Mouse (Mus musculus): ENCODE measurements around the gene Akap9. TPM values are rescaled to one million over a fixed set of nuclear protein-coding genes. Genes with fewer than 3 reads are reported as not detected.
"Not testable (repeated sequence)": the region's sequence is repeated elsewhere in the genome, so short reads cannot be mapped to it uniquely, and the experiment has no call there.

The Akap9 gene
- polyA plus RNA-seq, 1 experiment from 2014 or later: 69.8 TPM

- H3K27ac ChIP-seq (ENCODE audit: low read depth, low read length): peak within 1 kb of the TSS; percentile 85
- ATAC-seq (replicated peaks; ENCODE audit: low FRiP score) (peak; percentile 98), DNase-seq (ENCODE audit: low spot score) (peak; percentile 95)
- peaks cover 3% of the 10 kb centered on the region for H3K4me1 ChIP-seq (replicated peaks; ENCODE audit: control insufficient read depth, insufficient read depth, low read length)
- H3K36me3 ChIP-seq (ENCODE audit: control insufficient read depth, insufficient read depth, low read length): peaks cover 20% of the 10 kb centered on the region
- under 1% methylated on average over 59 of the region's 59 CpGs for WGBS
- H3K9ac ChIP-seq (ENCODE audit: low read depth, low read length): peak within 1 kb of the TSS; percentile 72
- H3K9me3 ChIP-seq (ENCODE audit: control insufficient read depth, low read length): no peaks in the 10 kb centered on the region; the same call in 1 of the 2 replicates
- H3K4me3 ChIP-seq (ENCODE audit: low read depth, low read length): peak within 1 kb of the TSS; percentile 86
- no peaks in the 10 kb centered on the region for H3K27me3 ChIP-seq (replicated peaks; ENCODE audit: control insufficient read depth, insufficient read depth, low read length)
- H3K4me2 ChIP-seq: peak within 1 kb of the TSS; percentile 80
Observed at GRCm38 (mm10) chr5:4104341-4105040, 176.6 kb downstream of the Akap9 start, which contains the start of gene Cyp51. Cyp51 (minus strand) TSS chr5:4104746.

- Histone ChIP-seq H3K9me3 (ENCODE audit: control insufficient read depth, low read length) (no peaks in the 10 kb centered on the region; the same call in 1 of the 2 replicates), H3K36me3 (ENCODE audit: control insufficient read depth, insufficient read depth, low read length) (peaks cover 12% of the 10 kb centered on the region), H3K9ac (ENCODE audit: low read depth, low read length) (no peak overlapping the region), H3K27ac (ENCODE audit: low read depth, low read length) (no peak overlapping the region), H3K27me3 (replicated peaks; ENCODE audit: control insufficient read depth, insufficient read depth, low read length) (no peaks in the 10 kb centered on the region), H3K4me3 (ENCODE audit: low read depth, low read length) (no peak overlapping the region), H3K4me2 (no peak overlapping the region), H3K4me1 (replicated peaks; ENCODE audit: control insufficient read depth, insufficient read depth, low read length) (peaks cover 3% of the 10 kb centered on the region)
- DNase-seq (ENCODE audit: low spot score) (no peak), ATAC-seq (replicated peaks; ENCODE audit: low FRiP score) (no peak)
- WGBS: 88% methylated on average over 2 of the region's 2 CpGs
Observed at GRCm38 (mm10) chr5:4105651-4106186, 177.9 kb downstream of the Akap9 start.

GRCm38 (mm10) chr5:4107056-4107455 is 179.2 kb downstream of the Akap9 start:
- DNase-seq (ENCODE audit: low spot score); H3K4me2 ChIP-seq: not testable (repeated sequence)
- 63% methylated on average over 7 of the region's 7 CpGs for WGBS

GRCm38 (mm10) chr5:4112570-4113098 is 184.8 kb downstream of the Akap9 start:
- Histone ChIP-seq H3K4me1 (replicated peaks; ENCODE audit: control insufficient read depth, insufficient read depth, low read length) (no peaks in the 10 kb centered on the region), H3K36me3 (ENCODE audit: control insufficient read depth, insufficient read depth, low read length) (no peaks in the 10 kb centered on the region), H3K9ac (ENCODE audit: low read depth, low read length) (no peak overlapping the region), H3K4me2 (no peak overlapping the region), H3K27me3 (replicated peaks; ENCODE audit: control insufficient read depth, insufficient read depth, low read length) (no peaks in the 10 kb centered on the region), H3K9me3 (ENCODE audit: control insufficient read depth, low read length) (no peaks in the 10 kb centered on the region), H3K27ac (ENCODE audit: low read depth, low read length) (no peak overlapping the region), H3K4me3 (ENCODE audit: low read depth, low read length) (no peak overlapping the region)
- DNase-seq (ENCODE audit: low spot score) (no peak), ATAC-seq (replicated peaks; ENCODE audit: low FRiP score) (no peak)
- WGBS: 94% methylated on average over 5 of the region's 5 CpGs

More at GRCm38 (mm10) chr5:4107056-4107455, 179.2 kb downstream of the Akap9 start:
- not testable (repeated sequence) for H3K36me3 ChIP-seq (ENCODE audit: control insufficient read depth, insufficient read depth, low read length); H3K27ac ChIP-seq (ENCODE audit: low read depth, low read length); ATAC-seq (replicated peaks; ENCODE audit: low FRiP score); H3K4me1 ChIP-seq (replicated peaks; ENCODE audit: control insufficient read depth, insufficient read depth, low read length); H3K9me3 ChIP-seq (ENCODE audit: control insufficient read depth, low read length); H3K27me3 ChIP-seq (replicated peaks; ENCODE audit: control insufficient read depth, insufficient read depth, low read length); H3K9ac ChIP-seq (ENCODE audit: low read depth, low read length); H3K4me3 ChIP-seq (ENCODE audit: low read depth, low read length)

Other genes starting within 250 kb of the Akap9 start
- 10.4 and 11.3 TPM in 2 replicates for gene Ankib1, start 125.1 kb upstream of the Akap9 start, polyA plus RNA-seq (2014; fragmentation: Nextera tagmentation; extraction: Ambion mirVana)
- 38.2 and 38.8 TPM in 2 replicates for gene Krit1, start 124.9 kb upstream of the Akap9 start, polyA plus RNA-seq (2014; fragmentation: Nextera tagmentation; extraction: Ambion mirVana)
- not detected in 2 replicates for gene Lrrd1, start 82.9 kb upstream of the Akap9 start, polyA plus RNA-seq (2014; fragmentation: Nextera tagmentation; extraction: Ambion mirVana)
- gene Mterf1a, start 34.1 kb upstream of the Akap9 start, polyA plus RNA-seq (2014; fragmentation: Nextera tagmentation; extraction: Ambion mirVana): 9.9 and 11.7 TPM in 2 replicates
- 70.9 and 75.4 TPM in 2 replicates for gene Cyp51, start 176.7 kb downstream of the Akap9 start, polyA plus RNA-seq (2014; fragmentation: Nextera tagmentation; extraction: Ambion mirVana)

Data from liver, embryonic 11.5 days (tissue).